Mouse (Mus musculus) stomach, postnatal 0 days (tissue): Measurements from ENCODE around the gene 2700049A03Rik.

Experiments
- CTCF ChIP-seq: IDR thresholded peaks from 2 replicates; pipeline ENCODE4 v1.5.1; 2016; ENCODE audit warnings: antibody characterized with exemption, low read depth, mild to moderate bottlenecking, moderate library complexity
- EP300 ChIP-seq: optimal IDR thresholded peaks from 2 replicates; pipeline ENCODE3; 2016; ENCODE audit warnings: antibody characterized with exemption

- peak; percentile 15; the same call in 1 of the 2 replicates for TF ChIP-seq CTCF
- no peak for TF ChIP-seq EP300
These were observed at the start of gene 2700049A03Rik, which contains the start of gene Timm9 for GRCm38 (mm10) chr12:71136130-71136973.
